Mouse (Mus musculus): ENCODE measurements around the gene Uts2.

- TF ChIP-seq TCF12 (IDR thresholded peaks at IDR 0.05; ENCODE audit: insufficient read depth, poor library complexity, severe bottlenecking) (no peak), E2F4 (IDR thresholded peaks at IDR 0.05; ENCODE audit: insufficient read depth) (no peak)
Observed at GRCm38 (mm10) chr4:151046524-151046923, 49.6 kb downstream of the Uts2 start.

Data from myocyte (in vitro differentiated cells).